Mouse (Mus musculus): ENCODE measurements at regions not wholly inside any gene's neighbourhood (a gene's known extent, or its start where the extent isn't known, plus 50 kb on each side); places are given as distances from the start of the nearest gene placed in this dataset.

DNA sequence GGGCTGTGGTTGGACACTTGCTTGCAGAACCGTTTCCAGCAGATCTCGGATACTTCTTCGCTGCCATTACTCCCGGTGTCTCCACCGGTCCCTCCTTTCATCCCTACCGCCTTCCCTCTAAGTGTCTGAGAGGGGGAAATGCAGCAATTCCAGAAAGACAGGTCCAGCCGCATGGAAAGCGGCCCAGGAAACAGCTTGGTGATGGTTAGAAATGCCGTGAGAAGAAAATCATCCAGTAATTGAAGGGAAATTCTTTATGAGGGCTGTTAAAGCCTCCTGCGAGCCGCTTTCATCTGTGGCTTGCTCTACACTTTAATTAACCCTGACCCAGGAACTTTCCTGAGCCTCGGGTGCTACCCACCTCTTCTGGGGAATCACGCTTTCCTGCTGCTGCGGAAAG lies 74.3 kb downstream of the Tfap2c start:
- no peak for TF ChIP-seq POLR2A (IDR thresholded peaks at IDR 0.05; ENCODE audit: extremely low read depth, insufficient read depth, low read length)
- no peak for TF ChIP-seq CTCF (IDR thresholded peaks at IDR 0.05; ENCODE audit: low read depth, low read length)

All from liver, adult 2 months (tissue).